Mouse (Mus musculus) embryo, embryonic 9.5 days (tissue): ENCODE data around the gene Cyb5rl.

Experiments used
- DNase-seq: peaks from one replicate; pipeline ENCODE4 v3.0.0-alpha.2; 2017; ENCODE audit errors: extremely low spot score

The Cyb5rl gene

GRCm38 (mm10) chr4:107063214-107063613 lies 3.6 kb upstream of the Cyb5rl start:
- no peak for DNase-seq

GRCm38 (mm10) chr4:107064394-107065098 lies 2.2 kb upstream of the Cyb5rl start:
- no peak for DNase-seq

- no peak for DNase-seq
These were observed 508 bp downstream of the Cyb5rl start for GRCm38 (mm10) chr4:107067151-107067840.

GRCm38 (mm10) chr4:107072343-107072742 lies 5.6 kb downstream of the Cyb5rl start:
- no peak for DNase-seq

- no peak for DNase-seq
These were observed 8.7 kb downstream of the Cyb5rl start for GRCm38 (mm10) chr4:107075456-107075855.

GRCm38 (mm10) chr4:107078894-107079293 lies 12.1 kb downstream of the Cyb5rl start:
- no peak for DNase-seq

GRCm38 (mm10) chr4:107079716-107080115 lies 12.9 kb downstream of the Cyb5rl start:
- DNase-seq, result no peak

GRCm38 (mm10) chr4:107082185-107082584 lies 15.4 kb downstream of the Cyb5rl start:
- DNase-seq, result no peak

- DNase-seq, result no peak
These were observed 16.3 kb downstream of the Cyb5rl start for GRCm38 (mm10) chr4:107083126-107083525.

- peak; percentile 20 for DNase-seq
These were observed 17.6 kb downstream of the Cyb5rl start for GRCm38 (mm10) chr4:107084343-107084742.

- DNase-seq, result peak; percentile 80
These were observed 18.1 kb downstream of the Cyb5rl start for GRCm38 (mm10) chr4:107084858-107085257.

- DNase-seq, result no peak
These were observed 24.9 kb downstream of the Cyb5rl start for GRCm38 (mm10) chr4:107091696-107092095.

GRCm38 (mm10) chr4:107094484-107095187 lies 27.8 kb downstream of the Cyb5rl start:
- peak; percentile 14 for DNase-seq

- no peak for DNase-seq
These were observed 29.3 kb downstream of the Cyb5rl start for GRCm38 (mm10) chr4:107096043-107096442.

- no peak for DNase-seq
These were observed 30.1 kb downstream of the Cyb5rl start, which contains the start of gene Cdcp2 for GRCm38 (mm10) chr4:107096841-107097373. Gene Cdcp2 (plus strand): TSS chr4:107096891.

GRCm38 (mm10) chr4:107097871-107098270 lies 31.1 kb downstream of the Cyb5rl start:
- DNase-seq, result peak; percentile 12

GRCm38 (mm10) chr4:107098375-107098774 lies 31.6 kb downstream of the Cyb5rl start:
- peak; percentile 28 for DNase-seq

- no peak for DNase-seq
These were observed 32.2 kb downstream of the Cyb5rl start for GRCm38 (mm10) chr4:107098791-107099525.

- no peak for DNase-seq
These were observed 35.4 kb downstream of the Cyb5rl start for GRCm38 (mm10) chr4:107102220-107102619.

GRCm38 (mm10) chr4:107106777-107107176 lies 40.0 kb downstream of the Cyb5rl start:
- DNase-seq, result no peak

GRCm38 (mm10) chr4:107108291-107108731 lies 41.5 kb downstream of the Cyb5rl start:
- peak; percentile 43 for DNase-seq
